Mouse (Mus musculus) mature B cell (primary cell): Measurements from ENCODE around the gene 1700029I15Rik.

ENCODE experiments used
- in situ Hi-C: fragments of 300-500 bp; cut with MboI; formaldehyde crosslinking; loops from 2 replicates; pipeline ENCODE4 v1.14.3; 2019

Gene 1700029I15Rik

DNA sequence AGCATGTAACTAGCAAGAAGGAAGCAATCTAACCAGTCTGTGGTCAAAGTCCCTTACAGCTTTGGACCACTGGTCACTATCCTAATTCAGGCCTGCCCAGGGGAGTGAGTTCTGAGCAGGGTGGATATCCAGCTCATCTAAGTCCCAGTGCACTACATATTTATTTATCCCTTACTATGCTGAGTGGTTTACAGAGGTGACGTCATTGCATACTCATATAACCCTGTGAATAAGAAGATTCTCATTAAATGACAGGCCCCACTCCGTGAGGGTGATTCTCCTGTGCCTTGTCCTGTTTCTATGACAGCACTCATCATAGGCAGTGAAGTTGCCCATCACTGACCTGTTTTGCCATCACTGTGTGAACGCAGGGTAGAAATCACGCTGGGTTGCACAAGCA is 43.0 kb downstream of the 1700029I15Rik start:
- in situ Hi-C loops = no loop called here

DNA sequence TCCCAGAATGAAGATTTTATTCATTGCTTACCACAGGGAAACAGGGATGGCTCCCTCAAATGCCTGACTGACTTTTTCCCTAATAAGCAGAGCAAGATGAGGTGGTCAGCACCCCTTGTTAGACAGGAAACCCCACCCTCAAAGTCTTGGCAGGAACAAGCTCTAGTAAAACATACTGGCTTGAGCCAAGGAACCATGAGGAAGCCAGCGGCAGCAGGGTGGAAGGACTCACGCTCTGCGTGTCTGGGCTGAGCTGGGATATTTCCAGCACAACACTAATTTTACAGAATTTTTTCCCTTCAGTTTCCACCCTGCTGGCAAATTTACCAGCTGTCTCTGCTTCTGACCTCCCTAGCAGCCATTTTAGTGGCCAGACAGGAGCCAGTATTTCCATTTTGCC is 44.1 kb downstream of the 1700029I15Rik start:
- in situ Hi-C loops = no loop called here

DNA sequence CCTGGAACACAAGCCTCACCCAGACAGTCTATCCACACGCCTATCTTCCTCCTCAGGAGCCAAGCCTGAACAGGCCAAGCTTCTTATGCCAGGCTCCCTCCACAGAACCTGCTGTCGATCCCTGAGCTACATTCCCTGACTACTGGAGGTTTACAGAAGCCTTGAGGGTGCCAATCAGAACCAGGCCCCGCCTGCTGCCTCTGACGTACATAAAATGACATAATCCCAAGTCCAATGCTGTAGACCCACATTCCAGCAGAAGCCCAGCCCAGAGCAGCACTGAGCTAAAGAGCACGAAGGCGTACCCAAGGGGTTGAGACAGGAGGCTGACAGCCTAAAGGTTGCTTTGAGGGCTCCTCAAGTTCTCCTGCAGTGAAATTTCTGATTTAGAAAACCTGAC is 45.5 kb downstream of the 1700029I15Rik start:
- in situ Hi-C loops = no loop called here

DNA sequence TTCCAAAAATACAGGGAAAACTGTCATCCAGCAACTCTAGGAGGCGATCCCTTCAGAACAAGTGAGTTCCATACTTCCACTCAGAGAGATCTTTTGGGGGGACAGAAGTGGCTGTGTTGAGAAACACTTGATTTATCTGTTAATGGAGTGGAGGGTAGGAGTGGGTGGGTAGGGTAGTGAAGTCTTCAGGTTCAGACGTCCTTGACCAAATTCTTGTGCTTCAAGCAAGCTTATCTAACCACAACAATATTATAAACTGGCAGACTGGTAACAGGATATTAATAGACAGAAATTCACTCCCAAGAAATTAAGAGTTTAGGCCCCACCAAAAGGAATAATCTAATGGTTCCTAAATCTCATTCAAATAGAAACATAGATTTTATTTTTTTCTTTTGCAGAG is 47.8 kb downstream of the 1700029I15Rik start:
- in situ Hi-C loops = no loop called here

DNA sequence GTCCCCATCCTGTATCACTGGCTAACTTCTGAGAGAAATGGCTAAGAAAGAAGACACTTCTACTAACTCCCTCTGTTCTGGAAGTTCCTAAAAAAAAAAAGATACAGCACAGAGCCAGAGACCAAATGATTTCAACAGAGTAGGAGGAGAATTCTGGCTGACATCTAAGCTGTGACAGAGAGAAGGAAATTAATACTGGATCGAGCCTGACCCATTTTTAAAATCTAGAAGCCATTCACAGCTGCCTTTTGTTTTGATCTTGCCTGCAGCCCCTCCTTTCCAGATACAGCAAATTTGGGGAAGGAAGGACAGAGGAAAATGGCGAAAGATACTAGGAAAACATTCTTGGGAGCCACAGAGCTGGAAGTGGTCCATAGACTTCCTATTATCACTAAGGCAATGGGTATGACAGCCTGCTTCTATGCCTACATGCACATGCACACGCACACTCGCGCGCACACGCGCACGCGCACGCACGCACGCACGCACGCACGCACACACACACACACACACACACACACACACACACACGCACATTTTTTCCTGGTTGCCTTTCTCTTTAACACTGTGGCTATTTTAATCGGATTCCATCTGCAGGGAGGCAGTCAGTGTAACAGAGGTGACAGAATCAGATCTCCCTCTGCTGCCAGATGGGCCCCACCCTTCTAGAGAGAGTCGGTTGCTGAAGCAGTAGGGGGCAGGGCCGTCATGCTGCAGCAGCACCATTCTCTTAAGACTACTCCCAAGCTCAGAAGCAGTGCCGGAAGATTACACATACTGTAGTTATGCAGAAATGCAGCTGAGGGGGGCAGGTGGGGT is 48.6 kb downstream of the 1700029I15Rik start:
- in situ Hi-C loops = no loop called here

DNA sequence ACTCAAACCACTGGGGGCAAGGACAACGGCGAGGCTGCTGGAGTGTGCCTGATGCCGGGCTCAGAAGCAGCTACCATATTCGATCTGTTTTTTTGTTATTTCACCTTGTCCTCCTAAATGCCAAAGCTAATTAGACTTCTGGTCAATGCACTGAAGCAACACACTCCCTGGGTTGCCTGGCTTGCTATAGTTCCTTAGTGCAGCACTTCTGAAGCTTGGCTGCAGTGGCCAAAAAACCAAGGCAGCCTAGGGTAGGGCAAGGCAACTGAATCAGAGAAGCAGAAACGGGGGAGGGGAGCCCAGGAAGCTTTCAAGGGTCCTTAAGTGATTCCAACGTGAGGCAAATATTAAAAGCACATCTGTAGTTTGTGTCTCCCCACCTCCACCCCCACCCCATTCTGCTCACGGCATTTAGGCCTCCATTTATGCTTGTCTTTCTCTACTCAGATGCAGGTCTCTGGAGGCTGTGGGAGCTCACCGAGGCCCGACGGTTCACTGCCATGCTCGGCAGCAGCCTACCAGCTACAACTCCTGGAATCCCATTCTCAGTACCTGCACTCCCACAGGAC is 49.4 kb downstream of the 1700029I15Rik start:
- in situ Hi-C loops = no loop called here

DNA sequence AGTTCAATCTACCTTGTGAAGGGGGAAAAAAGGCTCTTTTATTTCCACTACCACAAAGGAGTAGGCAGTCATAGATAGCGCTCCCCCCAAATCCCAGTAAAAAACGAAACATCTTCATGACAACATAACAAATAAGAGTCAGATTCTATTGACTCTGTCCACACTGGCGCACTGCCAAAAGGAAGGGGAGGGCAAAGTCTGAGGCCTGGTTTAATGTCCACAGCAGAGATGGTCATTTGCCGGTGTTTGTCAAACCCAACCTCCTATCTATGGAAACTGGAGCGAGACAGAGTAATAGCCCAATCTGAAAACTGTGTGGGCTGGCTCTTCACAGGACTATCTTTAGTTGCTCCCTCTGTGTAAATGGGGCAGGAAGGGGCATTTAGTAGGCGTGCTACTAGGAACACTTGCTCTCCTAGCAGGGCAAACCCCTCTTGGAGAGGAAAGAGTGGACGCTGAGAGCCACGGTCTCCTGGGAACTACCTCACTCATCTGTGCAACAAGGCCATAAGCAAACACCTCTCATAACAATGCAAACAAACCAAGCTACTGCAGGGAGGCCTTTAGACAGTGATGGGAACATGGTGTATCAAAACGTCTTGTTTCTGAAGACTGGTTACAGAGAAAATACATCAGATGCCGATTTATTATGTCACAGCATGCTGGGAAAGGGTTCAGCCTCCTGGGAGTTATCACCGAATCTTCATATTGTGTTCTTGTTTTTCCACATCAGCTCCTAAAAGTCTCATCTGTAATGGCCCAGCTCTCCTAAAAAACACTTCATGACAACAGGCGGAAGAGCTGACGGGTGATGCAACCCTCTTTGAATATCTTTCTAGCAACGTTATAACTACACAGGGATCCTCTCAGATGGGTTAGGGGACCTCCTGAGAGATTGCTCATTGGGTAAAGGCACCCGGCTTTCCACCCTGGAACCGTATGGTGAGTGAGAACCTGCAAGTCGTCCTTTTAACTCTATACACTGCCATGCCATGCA is 50.3 kb downstream of the 1700029I15Rik start:
- in situ Hi-C loops = no loop called here

DNA sequence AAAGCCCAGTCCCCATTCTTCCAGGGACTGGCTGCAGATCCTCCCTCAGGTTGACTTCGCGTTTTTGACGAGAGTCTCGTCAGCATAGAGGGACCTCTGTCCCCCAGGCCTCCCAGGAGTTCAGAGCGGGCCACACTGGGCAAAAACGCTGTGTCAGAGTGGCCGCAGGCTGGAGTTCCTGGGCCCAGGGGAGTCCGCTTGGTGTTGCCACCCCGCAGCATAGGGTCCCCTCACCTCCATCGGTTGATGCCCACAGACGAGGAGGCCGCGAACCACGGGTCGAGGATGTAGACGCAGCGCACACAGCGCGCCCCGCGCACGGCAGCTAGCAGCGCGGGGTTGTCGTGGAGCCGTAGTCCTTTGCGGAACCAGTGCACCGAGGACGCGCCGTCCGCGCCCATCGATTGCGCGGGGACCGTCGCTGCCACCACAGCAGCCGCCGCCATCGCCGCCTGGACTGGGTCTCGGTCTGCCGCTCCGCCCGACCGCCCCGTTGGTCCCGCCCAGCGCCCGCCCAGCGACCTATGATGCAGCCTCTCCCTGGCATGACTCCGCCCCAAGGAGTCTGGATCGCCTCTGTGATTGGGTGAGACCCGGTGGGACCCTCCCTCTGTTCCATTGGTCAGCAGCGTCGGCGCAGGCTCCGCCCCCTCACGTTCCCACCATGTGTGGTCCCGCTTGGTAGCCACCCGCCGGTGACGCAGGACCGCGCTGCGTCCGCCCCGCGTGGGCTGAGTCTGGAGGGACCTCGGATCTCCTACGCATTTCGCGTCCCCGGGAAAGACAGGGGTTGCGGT is 51.4 kb downstream of the 1700029I15Rik start, which contains the start of gene Cry2:
Cry2 (minus strand) TSS at position 466 of the 797 bp plus-strand sequence.
- in situ Hi-C loops = no loop called here

DNA sequence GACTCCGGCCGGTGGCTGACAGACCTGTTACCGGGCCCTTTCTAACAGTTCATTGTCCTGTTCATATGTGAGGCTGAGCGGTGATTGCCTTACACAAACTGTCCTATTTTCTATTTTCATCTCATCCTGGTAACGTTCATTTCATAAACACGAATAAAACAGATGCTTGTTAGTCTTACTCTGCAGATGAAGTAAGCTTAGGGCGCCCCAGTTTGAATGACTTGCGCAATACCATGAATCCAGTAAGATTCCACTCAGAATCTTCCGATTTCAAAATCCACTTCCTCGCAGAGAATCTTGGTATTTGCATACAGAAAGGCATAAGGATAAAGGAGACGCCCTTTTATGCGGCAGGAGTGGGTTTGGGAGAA is 52.0 kb downstream of the 1700029I15Rik start:
- in situ Hi-C loops = no loop called here

DNA sequence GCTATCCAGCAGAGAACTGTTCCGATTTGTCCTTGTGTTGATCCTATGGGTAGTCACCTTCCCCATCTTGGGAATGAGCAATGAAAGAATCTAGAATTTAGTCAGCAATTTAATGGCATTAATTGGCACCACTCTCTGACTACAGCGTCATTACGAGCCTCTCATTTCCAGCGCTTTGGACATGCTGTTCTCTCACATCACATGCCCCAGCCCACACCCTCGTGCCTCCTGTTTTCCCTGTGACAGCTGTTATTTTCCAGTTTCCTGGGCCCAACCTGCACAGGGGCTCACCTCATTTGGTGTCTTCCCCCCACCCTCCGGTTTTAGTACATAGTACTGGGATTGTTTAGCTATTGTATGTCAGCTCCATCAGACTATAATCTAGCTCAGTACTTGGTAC is 52.7 kb downstream of the 1700029I15Rik start:
- in situ Hi-C loops = no loop called here
